Mouse (Mus musculus) mesoderm, embryonic 11.5 days (tissue): ENCODE measurements around the gene Cebpb.

Experiments
- DNase-seq: peaks from one replicate; pipeline ENCODE4 v3.0.0-alpha.2; 2012; ENCODE audit warnings: low read depth, low spot score

The Cebpb gene

DNA sequence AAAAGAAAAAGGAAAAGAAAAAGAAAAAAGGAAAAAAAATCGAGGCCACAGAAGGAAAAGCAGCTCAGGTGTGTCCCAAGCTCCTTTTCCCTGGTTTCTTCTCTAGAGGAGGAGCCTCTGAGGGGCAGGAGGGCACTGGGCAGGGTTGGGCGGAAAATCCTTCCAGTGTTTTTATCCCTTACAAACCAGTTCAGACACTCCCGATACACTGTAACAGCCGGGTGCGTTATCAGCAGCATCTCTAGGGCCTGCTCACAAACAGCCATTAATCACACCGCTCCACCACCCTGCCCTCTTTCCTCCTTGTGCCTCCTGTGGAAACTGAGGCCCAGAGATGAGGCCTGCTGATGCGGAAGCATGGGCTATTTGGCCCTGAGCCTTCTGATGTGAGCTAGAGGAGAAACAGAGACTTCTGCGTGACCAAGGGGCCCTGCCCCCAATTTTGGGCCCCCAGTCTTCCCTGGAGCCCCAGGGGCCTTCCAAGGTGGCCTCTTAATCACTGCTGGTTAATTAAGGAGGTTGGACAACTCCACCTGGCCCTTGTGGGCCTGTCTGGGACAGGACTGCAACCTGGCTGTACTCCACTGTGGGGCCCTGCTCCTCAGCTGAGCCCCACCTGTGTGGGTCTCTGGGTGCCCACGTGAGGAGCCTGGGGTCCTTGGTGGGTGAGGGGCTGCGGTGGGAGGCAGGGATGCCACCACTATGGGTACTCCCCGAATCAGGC is 32.6 kb downstream of the Cebpb start:
- DNase-seq, result no peak

DNA sequence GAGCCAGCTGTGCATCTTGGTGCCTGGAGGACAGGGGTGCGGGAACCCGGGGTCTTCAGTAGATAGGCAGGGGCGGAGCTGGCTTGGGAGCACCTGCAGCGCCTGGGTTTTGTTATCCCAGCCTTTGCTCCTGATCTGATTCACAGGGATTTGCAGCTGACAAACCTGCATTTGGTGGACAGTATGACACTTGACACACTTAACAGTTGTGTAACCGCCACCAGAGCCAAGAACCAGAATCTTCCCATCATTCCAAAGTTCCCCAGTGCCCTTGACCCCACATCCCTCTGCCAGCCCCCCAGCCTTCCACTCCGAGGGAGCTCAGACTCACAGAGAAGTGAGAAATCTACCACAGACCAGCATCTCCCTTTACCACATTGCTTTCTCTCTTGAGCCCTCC is 33.8 kb downstream of the Cebpb start:
- no peak for DNase-seq

DNA sequence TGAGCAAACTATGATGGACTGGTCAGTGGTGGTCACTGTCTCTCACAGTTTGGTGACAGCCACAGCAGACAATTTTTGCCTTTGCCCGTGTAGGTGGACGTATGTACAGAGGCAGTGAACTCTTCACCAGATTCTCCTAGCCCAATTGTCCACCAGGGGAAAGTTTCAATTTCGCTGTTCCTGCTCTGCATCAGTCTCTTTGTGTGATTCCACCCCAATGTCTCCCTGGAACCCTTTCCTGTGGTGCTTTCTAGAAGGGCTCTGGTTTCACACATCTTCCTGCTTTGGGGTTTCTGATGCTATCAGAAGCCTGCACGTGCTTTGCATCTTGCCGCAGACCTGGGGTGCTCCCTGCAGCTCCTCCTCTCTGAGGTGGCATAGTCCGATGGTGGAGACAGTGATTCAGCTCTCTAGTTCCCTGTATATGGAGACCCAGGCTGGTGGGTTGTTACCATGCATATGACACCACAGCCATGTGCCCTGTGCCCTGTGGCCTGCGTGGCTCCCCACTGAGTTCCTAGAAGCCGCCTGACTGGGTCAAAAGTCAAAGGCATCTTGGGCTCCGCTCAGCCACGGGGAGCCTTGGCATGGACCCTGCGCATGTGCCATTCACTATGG is 35.0 kb downstream of the Cebpb start:
- no peak for DNase-seq

DNA sequence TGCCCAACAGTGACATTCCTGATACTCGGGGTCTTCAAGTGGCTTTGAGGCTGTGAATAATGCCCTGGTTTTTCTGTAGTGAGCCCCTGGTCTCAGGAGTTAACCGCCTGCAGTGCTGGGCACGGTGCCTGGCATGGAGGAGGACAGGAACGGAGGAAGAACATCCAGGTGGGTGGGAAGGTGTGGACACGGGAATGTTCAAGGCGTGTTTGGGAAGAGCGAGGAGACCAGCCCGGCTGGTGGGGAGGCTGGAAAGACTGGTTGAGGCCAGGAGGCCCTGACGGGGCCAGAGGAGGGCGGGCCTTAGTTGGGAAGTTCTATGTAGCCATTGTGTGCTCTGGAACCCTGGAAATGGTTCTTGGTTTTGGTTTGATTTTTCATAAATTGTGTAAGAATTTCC is 37.2 kb downstream of the Cebpb start:
- DNase-seq, result no peak

DNA sequence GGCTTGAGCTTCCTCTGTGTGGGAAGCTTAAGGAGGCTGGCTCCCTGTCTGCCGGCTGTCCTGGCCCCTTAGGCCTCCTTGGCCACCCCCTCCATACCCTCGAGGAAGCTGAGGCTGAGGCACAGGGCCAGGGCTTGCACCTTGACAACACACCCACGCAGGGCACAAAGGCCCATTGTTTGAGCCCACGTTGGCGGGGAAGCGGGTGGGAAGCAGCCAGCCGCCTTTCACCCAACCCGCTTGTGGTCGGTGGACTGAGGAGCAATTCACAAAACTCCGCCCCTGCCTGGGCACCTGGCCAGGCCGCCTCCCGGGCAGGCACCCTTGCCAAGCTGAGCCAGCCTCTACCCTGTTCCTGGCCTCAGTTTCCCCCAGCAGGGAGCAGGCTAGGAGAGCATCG is 38.4 kb downstream of the Cebpb start:
- DNase-seq, result no peak

DNA sequence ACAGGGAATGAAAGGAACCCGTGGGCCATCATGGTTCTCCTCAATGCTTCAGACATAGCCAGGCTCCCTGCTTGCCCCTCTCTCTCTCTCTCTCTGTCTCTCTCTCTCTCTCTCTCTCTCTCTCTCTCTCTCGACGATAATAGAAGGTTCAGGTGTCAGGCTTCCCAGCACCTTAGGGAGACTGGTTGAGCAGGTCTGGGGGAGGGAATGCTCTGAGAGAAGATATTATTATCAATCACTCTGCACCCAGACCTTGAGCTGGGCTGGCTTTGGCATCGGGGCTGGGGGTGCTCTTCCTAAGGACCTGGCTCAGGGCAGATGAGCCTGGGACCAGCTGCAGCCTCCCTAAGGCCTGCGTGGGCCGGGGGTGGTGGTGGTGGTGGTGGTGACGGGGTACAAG is 41.3 kb downstream of the Cebpb start:
- no peak for DNase-seq

DNA sequence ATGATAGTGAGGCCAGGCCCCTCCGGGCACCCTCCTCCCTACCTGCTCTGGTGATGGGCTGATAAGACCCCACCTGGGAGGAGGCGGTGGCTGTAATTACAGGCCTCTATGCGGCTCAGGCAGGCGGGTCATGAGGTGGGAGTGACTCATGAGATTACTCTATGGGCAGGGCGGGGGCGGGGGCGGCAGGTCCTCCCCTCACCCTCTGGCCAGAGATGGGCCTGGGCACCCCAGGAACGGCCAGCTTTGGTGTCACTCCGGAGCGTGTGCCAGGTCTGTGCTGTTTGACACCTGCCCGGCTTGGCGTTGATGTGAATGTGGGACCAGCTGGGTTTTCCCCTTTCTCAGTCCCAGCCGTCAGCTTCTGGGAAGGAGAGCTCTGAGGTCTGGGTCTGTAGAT is 42.4 kb downstream of the Cebpb start:
- no peak for DNase-seq

DNA sequence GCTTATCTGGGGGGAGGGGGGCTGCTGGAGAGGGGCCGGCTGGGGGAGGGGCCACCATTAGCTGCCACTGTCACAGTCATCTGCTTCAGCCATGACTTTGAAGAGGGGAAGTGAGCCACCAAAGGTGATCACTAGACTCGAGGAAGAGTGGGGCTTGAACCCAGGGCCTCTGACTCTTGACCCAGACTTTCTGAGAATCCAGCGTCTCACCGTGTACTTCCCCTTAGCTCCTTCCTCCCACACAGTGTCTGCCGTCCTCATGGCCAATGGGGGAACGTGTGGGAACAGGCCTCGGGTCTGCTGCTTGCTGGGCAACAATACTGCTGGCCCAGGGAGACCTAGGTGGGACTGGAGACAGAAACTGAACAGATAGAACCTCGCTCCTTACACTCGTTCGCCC is 46.1 kb downstream of the Cebpb start:
- DNase-seq, result no peak

DNA sequence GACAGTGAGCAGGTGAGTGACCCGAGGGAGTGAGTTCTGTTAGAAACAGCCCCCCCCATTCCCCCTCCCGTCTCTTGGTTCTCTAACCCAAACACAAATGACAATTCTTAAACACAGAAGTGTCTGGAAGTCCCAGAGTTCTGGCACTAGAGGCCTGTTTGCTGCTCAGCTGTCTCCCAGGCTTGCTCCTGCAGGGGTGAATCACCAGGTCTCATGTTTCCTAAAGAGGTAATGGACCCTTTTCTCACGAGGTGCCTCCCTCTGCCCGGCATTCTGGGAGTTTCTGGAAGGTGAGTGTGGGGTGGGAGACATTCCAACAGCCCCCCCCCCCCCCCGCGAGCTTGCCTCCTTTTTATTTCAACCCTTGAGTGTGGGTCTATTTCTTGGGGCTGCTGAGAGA is 50.3 kb downstream of the Cebpb start:
- no peak for DNase-seq
